Mouse (Mus musculus) heart, embryonic 15.5 days (tissue): ENCODE results near the gene Cyp1a2. TPM values are rescaled to one million over a fixed set of nuclear protein-coding genes. Genes with fewer than 3 reads are reported as not detected.

Source experiments
- ATAC-seq: fragments of 200-750 bp; cut with Nextera tagmentation; replicated peaks from 2 replicates; pipeline ENCODE4 v1.8.0; 2017; ENCODE audit warnings: low read depth, moderate TSS enrichment; ENCODE audit not compliant: insufficient number of reproducible peaks, insufficient read depth, low FRiP score
- H3K27ac ChIP-seq: fragments of 300-500 bp; sonication (generic); 2 replicates; pipeline ENCODE4 v1.5.1; 2015; ENCODE audit warnings: mild to moderate bottlenecking, inconsistent platforms
- H3K27me3 ChIP-seq: fragments of 300-500 bp; sonication (generic); 2 replicates; pipeline ENCODE4 v1.6.1; 2015; ENCODE audit warnings: inconsistent platforms
- H3K36me3 ChIP-seq: fragments of 300-500 bp; sonication (generic); 2 replicates; pipeline ENCODE4 v1.6.1; 2015; ENCODE audit warnings: mild to moderate bottlenecking, inconsistent platforms
- H3K4me1 ChIP-seq: fragments of 300-500 bp; sonication (generic); replicated peaks from 2 replicates; pipeline ENCODE4 v1.6.1; 2015; ENCODE audit warnings: inconsistent platforms
- H3K4me2 ChIP-seq: fragments of 300-500 bp; sonication (generic); 2 replicates; pipeline ENCODE4 v1.6.1; 2015; ENCODE audit warnings: inconsistent platforms, mild to moderate bottlenecking, moderate library complexity
- H3K4me3 ChIP-seq: fragments of 300-500 bp; sonication (generic); 2 replicates; pipeline ENCODE4 v1.5.1; 2015; ENCODE audit warnings: mild to moderate bottlenecking, inconsistent platforms
- H3K9ac ChIP-seq: fragments of 300-500 bp; sonication (generic); 2 replicates; pipeline ENCODE4 v1.6.1; 2015; ENCODE audit warnings: mild to moderate bottlenecking, inconsistent platforms
- H3K9me3 ChIP-seq: fragments of 300-500 bp; sonication (generic); replicated peaks from 2 replicates; pipeline ENCODE4 v1.6.1; 2016; ENCODE audit warnings: inconsistent platforms
- WGBS: fragments of 180-500 bp; shearing (Covaris S2); methylation state at CpG from one replicate; pipeline ENCODE4 v1.1.7; 2015; ENCODE audit warnings: mixed read lengths; 5-methylcytosine and 5-hydroxymethylcytosine counted together
- polyA plus RNA-seq: library from polyadenylated mRNA; unstranded; fragments of >200 nt; fragmentation: Nextera tagmentation; extraction: Ambion mirVana; gene quantifications from 2 replicates; pipeline ENCODE4 v1.2.1, GENCODE M21; 2015

Cyp1a2 gene
- polyA plus RNA-seq, 1 experiment from 2014 or later, result not detected

GRCm38 (mm10) chr9:57706496-57706895, 23.0 kb upstream of the Cyp1a2 start:
- Histone ChIP-seq H3K4me1 (peaks cover 10% of the 10 kb centered on the region), H3K9ac (no peak overlapping the region), H3K9me3 (no peaks in the 10 kb centered on the region; the same call in 1 of the 2 replicates), H3K4me2 (no peak overlapping the region), H3K27me3 (no peaks in the 10 kb centered on the region), H3K36me3 (no peaks in the 10 kb centered on the region), H3K27ac (no peak overlapping the region), H3K4me3 (no peak overlapping the region)
- WGBS, result 85% methylated on average over 3 of the region's 3 CpGs
- no peak for ATAC-seq

GRCm38 (mm10) chr9:57698466-57699150, 15.1 kb upstream of the Cyp1a2 start:
- Histone ChIP-seq H3K9me3 (no peaks in the 10 kb centered on the region), H3K9ac (no peak overlapping the region), H3K4me2 (no peak overlapping the region), H3K4me1 (peaks cover 14% of the 10 kb centered on the region), H3K27me3 (peaks cover 38% of the 10 kb centered on the region), H3K27ac (no peak overlapping the region), H3K4me3 (no peak overlapping the region), H3K36me3 (no peaks in the 10 kb centered on the region)
- WGBS, result 65% methylated on average over 1 of the region's 1 CpGs
- ATAC-seq, result no peak

GRCm38 (mm10) chr9:57697380-57697779, 13.9 kb upstream of the Cyp1a2 start:
- Histone ChIP-seq H3K4me1 (peaks cover 14% of the 10 kb centered on the region), H3K36me3 (no peaks in the 10 kb centered on the region), H3K27ac (no peak overlapping the region), H3K9me3 (no peaks in the 10 kb centered on the region), H3K4me3 (no peak overlapping the region), H3K27me3 (peaks cover 38% of the 10 kb centered on the region), H3K4me2 (no peak overlapping the region), H3K9ac (no peak overlapping the region)
- 24% methylated on average over 4 of the region's 4 CpGs for WGBS
- ATAC-seq, result 0 out of 2 replicates have a peak, but pooled peaks have one; percentile 35

GRCm38 (mm10) chr9:57696380-57697285, 13.1 kb upstream of the Cyp1a2 start:
- 0 out of 2 replicates have a peak, but pooled peaks have one; percentile 27 for ATAC-seq
- Histone ChIP-seq H3K27ac (no peak overlapping the region), H3K4me1 (peaks cover 14% of the 10 kb centered on the region), H3K9me3 (no peaks in the 10 kb centered on the region), H3K4me2 (peak overlapping the region; percentile 82), H3K9ac (peak overlapping the region; percentile 35; the same call in 1 of the 2 replicates), H3K36me3 (no peaks in the 10 kb centered on the region), H3K4me3 (peak overlapping the region; percentile 48), H3K27me3 (peaks cover 38% of the 10 kb centered on the region)
- 1% methylated on average over 42 of the region's 42 CpGs for WGBS

GRCm38 (mm10) chr9:57694108-57694507, 10.6 kb upstream of the Cyp1a2 start:
- H3K36me3 ChIP-seq, result no peaks in the 10 kb centered on the region
- 75% methylated on average over 2 of the region's 2 CpGs for WGBS
- H3K27ac ChIP-seq, result no peak overlapping the region
- H3K4me1 ChIP-seq, result peaks cover 14% of the 10 kb centered on the region
- H3K4me2 ChIP-seq, result no peak overlapping the region
- H3K27me3 ChIP-seq, result peaks cover 36% of the 10 kb centered on the region
- H3K9ac ChIP-seq, result no peak overlapping the region
- H3K4me3 ChIP-seq, result no peak overlapping the region
- no peak for ATAC-seq
- no peaks in the 10 kb centered on the region for H3K9me3 ChIP-seq

- WGBS, result 69% methylated on average over 2 of the region's 2 CpGs
- Histone ChIP-seq H3K36me3 (no peaks in the 10 kb centered on the region), H3K4me1 (no peaks in the 10 kb centered on the region), H3K4me3 (no peak overlapping the region), H3K27me3 (no peaks in the 10 kb centered on the region; the same call in 1 of the 2 replicates), H3K27ac (no peak overlapping the region), H3K4me2 (no peak overlapping the region), H3K9ac (no peak overlapping the region), H3K9me3 (no peaks in the 10 kb centered on the region)
- no peak for ATAC-seq
Observed at GRCm38 (mm10) chr9:57688606-57689005, 5.1 kb upstream of the Cyp1a2 start.

GRCm38 (mm10) chr9:57688158-57688557, 4.7 kb upstream of the Cyp1a2 start:
- WGBS, result 40% methylated on average over 2 of the region's 2 CpGs
- Histone ChIP-seq H3K4me2 (no peak overlapping the region), H3K4me3 (no peak overlapping the region), H3K27me3 (no peaks in the 10 kb centered on the region), H3K9me3 (no peaks in the 10 kb centered on the region), H3K36me3 (no peaks in the 10 kb centered on the region), H3K27ac (no peak overlapping the region), H3K4me1 (no peaks in the 10 kb centered on the region), H3K9ac (no peak overlapping the region)
- no peak for ATAC-seq

GRCm38 (mm10) chr9:57687751-57688150, 4.2 kb upstream of the Cyp1a2 start, which contains the start of gene Cyp1a1:
Gene Cyp1a1 (plus strand): TSS chr9:57687928.
- no peaks in the 10 kb centered on the region for H3K36me3 ChIP-seq
- no peak within 1 kb of the TSS for H3K9ac ChIP-seq
- H3K27me3 ChIP-seq, result no peaks in the 10 kb centered on the region
- no peaks in the 10 kb centered on the region for H3K4me1 ChIP-seq
- H3K4me3 ChIP-seq, result no peak within 1 kb of the TSS
- ATAC-seq, result no peak
- no peak within 1 kb of the TSS for H3K27ac ChIP-seq
- H3K9me3 ChIP-seq, result no peaks in the 10 kb centered on the region
- no peak within 1 kb of the TSS for H3K4me2 ChIP-seq
- 74% methylated on average over 2 of the region's 2 CpGs for WGBS

GRCm38 (mm10) chr9:57686011-57686410, 2.5 kb upstream of the Cyp1a2 start:
- ATAC-seq, result no peak
- WGBS, result 80% methylated on average over 5 of the region's 5 CpGs
- H3K9ac ChIP-seq, result no peak overlapping the region

GRCm38 (mm10) chr9:57681411-57681810, 2.1 kb downstream of the Cyp1a2 start:
- Histone ChIP-seq H3K4me2 (no peak overlapping the region), H3K4me3 (no peak overlapping the region), H3K27me3 (no peaks in the 10 kb centered on the region), H3K9me3 (no peaks in the 10 kb centered on the region), H3K4me1 (no peaks in the 10 kb centered on the region), H3K9ac (no peak overlapping the region), H3K36me3 (no peaks in the 10 kb centered on the region), H3K27ac (no peak overlapping the region)
- WGBS, result 76% methylated on average over 10 of the region's 10 CpGs
- ATAC-seq, result no peak

More at GRCm38 (mm10) chr9:57686011-57686410, 2.5 kb upstream of the Cyp1a2 start:
- Histone ChIP-seq H3K36me3 (no peaks in the 10 kb centered on the region), H3K4me3 (no peak overlapping the region), H3K4me1 (no peaks in the 10 kb centered on the region), H3K27me3 (no peaks in the 10 kb centered on the region), H3K9me3 (no peaks in the 10 kb centered on the region), H3K4me2 (no peak overlapping the region), H3K27ac (no peak overlapping the region)

GRCm38 (mm10) chr9:57671500-57671899, 12.0 kb downstream of the Cyp1a2 start:
- no peak for ATAC-seq
- Histone ChIP-seq H3K4me1 (no peaks in the 10 kb centered on the region), H3K4me3 (no peak overlapping the region), H3K9me3 (no peaks in the 10 kb centered on the region), H3K4me2 (no peak overlapping the region), H3K27me3 (no peaks in the 10 kb centered on the region), H3K36me3 (no peaks in the 10 kb centered on the region), H3K27ac (no peak overlapping the region), H3K9ac (no peak overlapping the region)
- 71% methylated on average over 5 of the region's 5 CpGs for WGBS
